Mouse (Mus musculus) liver, adult 2 months (tissue): ENCODE data around the gene Hmga2.

Source experiments
- CTCF ChIP-seq: fragments of 200-500 bp; IDR thresholded peaks from 2 replicates; pipeline ENCODE4 v1.5.1; 2011; ENCODE audit warnings: low read depth, low read length, control low read depth
- POLR2A ChIP-seq: fragments of 200-500 bp; IDR thresholded peaks from 2 replicates; pipeline ENCODE4 v1.6.1; 2011; ENCODE audit warnings: low read length, control low read depth; ENCODE audit not compliant: insufficient read depth; ENCODE audit errors: extremely low read depth

- TF ChIP-seq CTCF (no peak), POLR2A (no peak)
Measured at GRCm38 (mm10) chr10:120375438-120375837, 100.8 kb downstream of the Hmga2 start.
